Mouse (Mus musculus) retina, embryonic 14.5 days (tissue): Measurements from ENCODE around the gene Borcs5.
A peak's percentile ranks its signal among the peaks of the same experiment; 100 is the strongest.

ENCODE experiments used
- DNase-seq: peaks from one replicate; pipeline ENCODE4 v3.0.0-alpha.2; 2015; ENCODE audit warnings: low spot score

Gene Borcs5

DNA sequence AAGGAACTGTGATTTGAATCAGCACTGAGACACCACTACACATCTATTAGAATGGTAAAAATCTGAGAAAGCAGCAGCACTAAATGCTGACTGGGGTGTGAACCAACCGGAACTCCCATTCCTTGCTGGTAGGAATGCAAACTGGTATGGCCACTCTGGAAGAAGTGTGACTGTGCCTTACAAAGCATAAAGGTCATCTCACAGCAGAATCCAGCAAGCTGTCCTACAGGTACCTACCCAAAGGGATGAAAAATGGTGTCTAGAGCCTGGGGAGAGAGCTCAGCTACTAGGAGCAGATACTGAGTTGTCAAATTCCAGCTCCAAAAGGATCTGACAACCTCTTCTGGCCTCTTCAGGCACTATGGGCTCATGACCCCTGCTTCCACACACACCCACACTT, 12.7 kb upstream of the Borcs5 start:
- no peak for DNase-seq

DNA sequence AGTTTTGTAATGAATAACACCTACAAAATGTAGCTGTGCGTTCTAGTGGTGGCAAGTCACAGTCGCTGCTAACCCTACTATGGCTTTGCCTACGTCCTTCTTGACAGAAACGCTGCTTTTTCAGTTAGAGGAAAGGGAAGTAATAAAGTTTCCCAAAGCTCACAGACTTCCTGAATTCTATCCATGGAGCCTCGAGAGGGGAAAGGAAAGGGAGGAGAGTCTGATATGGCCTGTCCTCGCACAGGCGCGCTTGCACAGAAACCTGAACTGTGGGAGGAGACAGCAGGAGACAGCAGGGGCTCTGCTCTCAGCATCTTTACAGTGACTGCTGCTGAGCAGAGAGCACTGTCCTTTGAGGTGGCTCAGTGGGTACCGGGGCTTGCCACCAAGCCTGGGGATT, 8.9 kb upstream of the Borcs5 start:
- DNase-seq: no peak

DNA sequence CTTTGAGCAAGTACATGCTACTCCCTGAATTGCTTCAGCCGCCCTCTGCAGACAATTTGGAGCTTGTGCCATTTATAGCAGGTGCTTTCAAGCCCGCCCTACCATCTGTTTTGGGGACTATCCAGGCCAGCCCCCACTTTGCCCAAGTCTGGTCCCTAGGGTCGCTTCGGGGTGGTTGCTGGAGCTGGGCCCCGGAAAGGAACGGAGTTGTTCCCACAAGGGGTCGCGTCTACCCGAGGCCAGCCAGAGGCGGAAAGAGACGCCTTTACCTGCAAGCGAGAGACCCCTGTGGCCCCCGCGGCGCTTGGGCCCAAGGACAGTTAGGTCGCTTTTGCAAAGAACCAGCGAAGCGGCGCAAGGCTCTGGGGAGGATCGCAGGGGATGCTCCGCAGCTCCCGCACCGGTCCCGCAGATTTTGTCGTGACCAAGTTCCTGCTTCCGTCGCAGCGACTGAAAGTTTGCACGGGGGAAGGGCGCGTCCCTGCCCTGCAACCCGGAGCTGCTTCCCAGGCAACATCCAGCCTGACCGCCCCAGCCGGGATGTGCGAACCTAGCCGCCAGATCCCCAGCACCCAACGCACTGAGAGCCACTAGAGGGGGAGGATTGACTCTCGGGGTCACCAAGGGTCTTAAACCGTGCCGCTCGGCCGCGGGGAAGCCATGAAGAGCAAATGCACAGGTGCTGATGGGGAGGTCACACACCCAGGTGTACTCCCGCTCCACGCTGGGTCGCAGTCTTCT, 7.2 kb upstream of the Borcs5 start, which contains the start of gene Mansc1:
Gene Mansc1, minus strand, starts transcription at position 542 of the 741 bp plus-strand sequence.
- peak; percentile 60 for DNase-seq

DNA sequence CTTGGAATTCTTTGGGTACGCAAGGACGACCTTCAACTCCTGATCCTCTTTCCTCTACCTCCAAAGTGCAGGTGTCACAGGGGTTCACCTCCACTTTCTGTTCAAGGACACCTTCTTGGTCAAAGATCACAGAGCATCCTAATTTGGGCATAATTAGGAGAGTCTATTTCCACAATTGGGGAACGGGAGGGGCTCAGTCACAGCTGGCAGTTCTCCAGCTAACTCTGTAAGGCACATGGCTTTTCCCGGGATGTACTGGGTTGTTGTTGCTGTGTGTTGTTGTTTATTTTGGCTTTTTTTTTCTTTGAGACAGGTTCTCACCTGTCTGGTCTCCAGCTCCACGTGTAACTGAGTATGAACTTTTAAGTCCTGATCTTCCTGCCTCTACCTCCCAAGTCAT, 6.6 kb upstream of the Borcs5 start:
- DNase-seq: peak; percentile 22

DNA sequence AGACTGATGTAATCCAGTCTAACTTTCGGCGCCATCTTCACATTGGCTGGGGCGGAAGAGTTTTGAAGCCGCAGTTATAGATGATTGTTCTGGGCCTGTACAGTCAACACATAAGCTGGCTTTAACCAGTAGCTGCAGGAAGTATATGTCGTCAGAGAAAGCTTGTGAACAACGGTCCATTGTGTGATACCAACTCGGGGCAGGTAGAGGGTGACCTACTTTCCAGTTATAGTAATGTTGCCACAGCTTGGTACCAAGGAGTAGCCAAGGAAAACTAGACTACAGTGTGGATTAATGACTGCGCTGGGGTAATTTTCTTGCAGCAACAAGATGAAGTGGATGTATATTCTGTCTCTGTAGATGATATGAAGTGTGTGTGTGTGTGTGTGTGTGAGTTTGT, 5.8 kb upstream of the Borcs5 start:
- no peak for DNase-seq

DNA sequence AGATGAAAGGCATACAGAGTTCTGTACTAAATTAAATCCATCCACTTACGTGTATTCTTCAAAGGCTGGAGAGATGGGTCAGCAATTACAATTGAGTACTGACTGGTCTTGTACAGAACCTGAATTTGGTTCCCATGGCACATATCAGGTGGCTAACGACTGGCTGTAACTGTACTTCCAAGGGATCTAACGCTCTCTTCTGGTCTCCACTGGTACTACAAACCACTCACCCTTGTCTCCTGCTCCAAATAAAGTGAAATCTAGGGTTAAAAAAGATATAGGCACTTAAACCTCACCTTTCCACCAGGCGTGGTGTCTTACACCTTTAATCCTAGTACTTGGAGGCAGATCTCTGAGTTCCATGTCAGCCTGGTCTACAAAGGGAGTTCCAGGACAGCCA, 2.8 kb upstream of the Borcs5 start:
- DNase-seq: no peak

DNA sequence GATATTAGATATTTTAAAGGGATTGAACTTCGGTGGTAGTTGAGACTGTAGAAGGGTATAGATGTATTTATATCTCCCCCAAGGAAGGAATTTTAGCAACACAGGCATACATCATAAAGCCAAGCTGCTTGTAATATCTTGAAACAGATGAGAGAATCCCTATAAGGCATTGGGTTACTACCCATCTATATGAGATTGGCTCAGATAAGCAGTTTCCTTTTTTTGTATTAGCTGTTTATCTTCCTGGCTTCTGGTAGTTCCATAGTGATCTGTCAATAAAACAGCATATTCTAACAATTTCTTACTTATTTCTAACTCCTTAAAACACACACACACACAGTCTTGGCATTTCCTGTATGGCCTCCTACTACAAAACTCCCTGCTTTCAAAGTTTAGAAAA, 590 bp downstream of the Borcs5 start:
- no peak for DNase-seq

DNA sequence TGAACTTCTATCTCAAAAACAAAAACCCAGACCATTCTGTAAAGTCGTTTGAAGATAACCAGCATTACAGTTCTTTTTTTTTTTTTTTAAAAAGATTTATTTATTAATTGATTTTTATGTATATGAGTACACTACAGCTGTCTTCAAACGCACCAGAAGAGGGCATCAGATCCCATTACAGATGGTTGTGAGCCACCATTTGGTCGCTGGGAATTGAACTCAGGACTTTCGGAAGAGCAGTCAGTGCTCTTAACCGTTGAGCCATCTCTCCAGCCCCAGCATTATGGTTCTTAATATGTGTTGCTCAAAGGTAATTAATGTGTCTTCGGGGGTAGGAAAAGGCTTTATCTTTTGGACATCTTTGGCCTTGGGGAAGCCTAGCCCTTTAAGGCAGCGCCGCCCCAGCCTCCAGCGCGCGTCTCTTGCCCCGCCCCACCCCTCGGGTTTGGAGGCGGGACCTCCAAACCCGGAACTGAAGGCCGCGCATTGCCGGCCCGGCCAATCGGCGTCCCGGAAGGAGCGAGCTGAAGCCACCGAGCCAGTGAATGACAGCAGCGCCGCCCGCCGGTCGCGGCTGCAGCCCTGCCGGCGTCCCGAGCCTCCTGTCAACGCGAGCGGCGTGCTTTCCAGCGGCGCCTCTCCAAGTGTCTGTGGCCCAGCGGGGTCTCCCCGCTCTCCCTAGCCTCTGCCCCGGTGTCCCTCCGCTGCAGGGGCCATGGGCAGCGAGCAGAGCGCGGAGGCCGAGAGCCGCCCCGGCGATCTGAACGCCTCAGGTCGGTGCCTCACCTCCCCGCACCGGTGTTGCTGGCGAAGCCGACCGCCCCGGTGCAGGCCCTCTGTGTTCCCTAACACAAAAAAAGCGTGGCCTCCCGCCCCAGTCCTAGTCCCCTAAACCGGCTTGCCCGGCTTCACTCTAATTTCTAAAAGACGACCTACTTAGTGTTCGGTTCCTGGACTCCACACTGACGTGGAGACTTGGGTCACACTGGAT, 1.5 kb downstream of the Borcs5 start:
- DNase-seq: peak; percentile 98

DNA sequence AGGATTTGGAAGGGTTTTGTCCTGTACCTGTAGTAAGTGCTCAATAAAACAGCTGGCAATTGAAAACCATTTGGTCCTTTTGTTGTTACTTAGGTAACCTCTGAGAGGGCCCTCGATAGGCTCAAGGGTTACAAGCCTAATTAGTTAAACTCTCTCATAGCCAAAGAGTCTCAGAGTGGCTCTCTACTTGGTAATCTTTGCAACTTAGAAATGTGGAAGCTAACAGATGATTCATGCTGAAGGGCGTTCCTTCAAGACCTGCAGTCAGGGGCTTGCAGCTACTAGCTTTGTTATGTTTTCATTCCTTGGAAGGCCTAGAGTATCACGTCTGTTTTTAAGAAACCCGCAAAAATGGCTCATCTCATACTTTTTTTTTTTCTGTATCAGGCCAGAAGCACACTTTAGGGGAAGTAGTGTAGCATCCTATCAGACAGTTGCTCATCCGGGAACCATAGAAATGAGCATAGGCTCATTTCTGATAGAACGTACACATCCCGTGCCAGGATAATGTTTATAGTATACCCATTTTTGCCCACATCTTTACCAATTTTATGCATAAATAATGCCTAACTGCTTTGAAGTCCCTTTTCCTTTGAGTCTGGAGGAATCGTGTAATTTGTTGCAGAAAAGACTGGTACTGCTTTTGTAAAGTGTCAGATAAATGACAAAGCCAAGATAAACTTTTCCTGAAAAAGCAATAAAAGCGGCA, 2.6 kb downstream of the Borcs5 start:
- no peak for DNase-seq

DNA sequence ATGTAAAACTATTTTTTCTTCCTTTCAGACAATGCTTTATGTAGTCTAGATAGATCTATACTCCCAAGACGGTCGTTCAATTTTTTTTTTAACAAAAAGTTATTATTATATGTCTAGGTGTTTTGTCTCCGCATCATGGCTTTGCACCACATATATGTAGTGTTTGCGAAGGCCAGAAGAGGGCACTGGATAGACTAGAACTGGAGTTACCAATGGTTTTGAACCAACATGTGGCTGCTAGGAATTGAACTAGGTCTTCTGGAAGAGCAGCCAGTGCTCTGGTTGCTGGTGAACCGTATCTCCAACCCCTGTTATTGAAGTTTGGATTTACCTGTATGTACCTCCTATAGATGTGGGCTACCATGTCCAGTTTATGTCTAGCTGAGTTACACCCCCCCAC, 4.0 kb downstream of the Borcs5 start:
- no peak for DNase-seq

DNA sequence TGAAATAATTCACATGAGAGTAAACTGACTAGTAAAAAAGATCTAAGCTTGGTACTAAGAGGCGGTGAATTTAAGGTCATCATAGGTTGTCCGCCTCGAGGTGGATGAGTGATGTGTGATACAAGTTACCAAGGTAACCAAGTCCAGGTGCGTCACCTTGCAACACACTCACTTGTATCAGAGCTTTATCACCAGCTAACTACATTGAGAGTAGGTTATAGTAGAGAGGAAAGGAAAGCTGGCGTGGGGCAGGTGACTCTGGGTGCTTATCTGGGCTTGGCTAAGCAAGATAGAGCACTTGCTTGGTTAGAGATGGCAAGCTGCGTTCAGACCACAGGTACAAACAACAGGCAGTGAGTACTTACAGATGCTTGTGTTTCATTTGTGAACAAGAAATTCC, 7.5 kb downstream of the Borcs5 start:
- no peak for DNase-seq

DNA sequence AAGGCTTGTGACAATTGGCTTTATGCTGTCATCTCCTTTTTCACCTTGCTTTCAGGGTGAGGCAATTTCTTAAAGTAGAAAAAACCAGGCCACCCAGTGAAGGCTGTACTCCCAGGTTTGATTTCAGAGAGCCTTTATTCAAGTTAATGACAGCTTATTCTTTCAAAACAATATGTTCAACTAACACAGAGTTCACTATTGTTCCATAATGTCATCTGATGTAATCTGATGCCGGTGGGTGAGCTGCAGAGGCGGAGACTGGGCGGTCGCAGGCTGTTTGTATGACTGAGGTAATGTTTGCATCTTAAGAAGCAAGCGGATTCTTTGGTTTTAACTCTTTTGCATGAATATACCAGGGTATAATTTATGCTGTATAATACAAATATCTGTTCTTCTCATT, 8.3 kb downstream of the Borcs5 start:
- DNase-seq: peak; percentile 43

DNA sequence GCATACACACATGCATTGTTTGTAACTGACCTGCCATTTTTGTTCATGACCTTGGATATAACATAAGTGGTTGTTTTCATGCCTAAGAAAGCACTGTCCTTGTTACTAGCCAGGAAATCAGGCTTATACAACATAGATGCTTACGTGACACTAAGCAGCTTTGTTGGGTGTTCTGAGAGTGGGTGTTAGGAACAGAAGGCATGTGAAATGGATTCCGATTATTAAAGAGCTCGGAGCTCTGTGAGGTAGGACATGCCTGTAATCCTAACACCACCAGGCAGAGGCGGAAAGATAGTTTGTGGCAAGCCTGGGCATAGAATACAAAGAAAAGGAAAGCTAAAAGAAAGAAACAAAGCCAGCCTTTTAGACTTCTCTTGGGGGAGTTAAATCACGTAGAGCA, 9.0 kb downstream of the Borcs5 start:
- DNase-seq: no peak

DNA sequence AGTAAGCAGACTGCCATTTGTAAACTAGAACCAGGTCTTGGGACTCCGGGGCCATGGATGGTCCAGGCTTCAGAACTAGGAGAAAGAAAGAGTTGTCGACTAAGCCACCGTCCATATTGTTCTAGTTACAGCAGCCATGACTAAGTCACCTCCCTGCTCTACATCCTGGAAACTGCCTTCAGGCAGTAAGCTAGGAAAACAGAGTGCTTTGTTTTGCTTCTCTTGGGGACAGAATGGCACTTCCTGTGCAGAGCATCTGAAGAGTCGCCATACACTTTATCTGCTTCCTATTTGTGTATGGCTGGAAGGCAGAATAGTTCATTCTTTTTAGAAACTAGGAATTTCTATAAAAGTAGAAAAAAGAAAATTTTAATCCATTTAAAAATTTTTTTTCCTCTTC, 17.2 kb downstream of the Borcs5 start:
- DNase-seq: no peak

DNA sequence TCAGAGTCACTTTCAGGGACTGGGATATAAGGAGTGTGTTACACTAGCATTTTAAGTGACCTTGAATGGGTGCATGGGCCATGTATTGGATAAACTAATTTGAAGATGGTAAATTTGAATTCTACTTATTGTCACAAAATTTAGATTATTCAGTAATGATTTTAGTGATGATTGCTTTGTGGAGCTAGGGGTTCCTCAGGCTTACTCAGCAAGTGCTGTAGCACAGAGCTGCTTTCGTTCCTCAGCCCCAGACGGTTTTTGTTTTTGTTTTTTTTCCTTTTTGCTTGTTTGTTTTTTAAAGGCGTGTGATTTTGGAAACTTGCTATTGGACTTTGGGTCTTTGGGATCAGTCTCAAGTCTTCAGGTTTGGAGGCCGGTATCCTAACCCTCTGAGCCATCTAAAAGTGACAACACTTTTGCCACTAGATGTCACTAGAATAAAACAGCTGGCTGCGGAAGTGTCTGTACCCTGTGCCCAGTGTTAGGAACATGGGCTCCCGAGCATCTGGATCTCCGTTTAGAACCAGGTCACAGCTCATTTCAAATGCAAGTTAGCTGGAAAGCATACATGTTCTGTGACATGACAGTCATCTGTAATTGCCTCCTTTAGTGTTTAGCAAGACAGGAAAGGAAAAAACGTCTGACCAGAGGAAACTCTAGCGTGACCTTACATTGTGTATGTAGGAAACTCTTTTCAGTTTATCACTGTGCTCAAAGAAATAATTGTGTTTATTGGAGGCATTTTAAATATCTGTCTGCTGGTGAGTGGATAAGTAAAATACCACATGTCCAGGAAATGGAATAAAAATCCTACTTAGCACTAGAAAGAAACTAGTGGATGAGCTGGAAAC, 20.0 kb downstream of the Borcs5 start:
- peak; percentile 87 for DNase-seq

DNA sequence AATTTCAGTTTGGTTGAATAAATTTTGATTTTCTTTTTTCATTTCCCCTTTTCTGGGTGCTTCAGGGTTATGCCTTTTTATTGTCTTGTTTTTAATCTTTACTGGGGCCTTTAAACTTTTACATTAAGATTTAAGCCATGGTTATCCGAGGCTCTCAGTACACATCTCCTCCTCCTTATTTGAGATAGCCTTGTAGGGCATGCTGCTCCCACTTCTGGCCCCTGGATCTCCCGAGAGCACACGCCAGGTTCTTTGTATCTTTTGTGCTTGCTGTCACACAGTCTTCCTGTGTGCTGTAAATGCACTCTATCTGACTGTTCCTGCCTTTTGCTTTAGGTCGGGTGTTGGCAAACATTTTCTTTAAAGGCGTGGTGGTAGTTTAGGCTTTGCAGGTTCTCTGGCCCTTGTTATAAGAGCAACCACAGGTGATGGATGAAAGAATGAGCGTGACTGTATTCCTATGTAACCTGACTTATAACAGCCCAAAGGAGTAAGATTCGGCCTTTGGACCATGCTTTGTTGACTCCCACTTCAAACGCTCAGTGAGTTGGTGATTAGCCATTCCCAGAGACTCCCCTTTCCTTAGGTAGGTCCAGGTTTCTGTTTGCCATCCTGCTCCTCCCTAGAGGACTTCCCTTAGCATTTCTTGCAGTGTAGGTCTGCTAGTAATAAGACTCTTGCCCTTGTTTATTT, 21.6 kb downstream of the Borcs5 start:
- DNase-seq: no peak

DNA sequence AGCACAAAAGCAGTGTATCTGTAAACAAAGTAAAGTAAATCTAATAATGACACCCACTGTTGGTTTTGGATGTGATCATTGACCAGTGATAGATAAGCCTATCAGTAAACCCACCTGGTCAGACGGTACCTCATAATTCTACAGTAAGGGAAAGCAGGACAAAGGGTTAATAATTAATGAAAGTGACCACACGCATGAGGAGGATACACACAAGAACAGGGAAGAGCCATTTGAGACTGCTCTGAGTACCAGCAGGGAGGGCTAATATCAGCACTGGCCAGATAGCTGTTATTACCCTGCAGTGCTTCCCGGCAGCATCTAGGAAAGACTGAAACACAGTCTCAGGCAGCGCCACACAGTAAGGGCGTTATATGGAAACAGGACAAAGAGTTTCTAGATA, 25.3 kb downstream of the Borcs5 start:
- DNase-seq: no peak

DNA sequence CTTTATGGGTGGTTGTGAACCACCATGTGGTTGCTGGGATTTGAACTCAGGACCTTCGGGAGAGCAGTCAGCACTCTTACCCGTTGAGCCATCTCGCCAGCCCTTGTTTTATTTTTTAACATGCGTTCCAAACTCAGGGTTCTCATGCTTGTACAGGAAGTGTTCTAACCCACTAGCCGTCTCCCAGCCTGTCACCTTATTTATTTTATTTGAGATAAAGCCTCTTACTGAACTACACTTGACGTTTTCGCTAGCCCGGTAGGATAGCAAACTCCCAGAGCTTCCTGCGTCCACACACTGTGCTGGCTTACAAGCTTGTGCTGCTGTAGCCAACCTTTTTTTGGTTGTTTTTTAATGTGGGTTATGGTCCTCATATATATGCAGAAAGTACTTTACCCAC, 26.5 kb downstream of the Borcs5 start:
- no peak for DNase-seq

DNA sequence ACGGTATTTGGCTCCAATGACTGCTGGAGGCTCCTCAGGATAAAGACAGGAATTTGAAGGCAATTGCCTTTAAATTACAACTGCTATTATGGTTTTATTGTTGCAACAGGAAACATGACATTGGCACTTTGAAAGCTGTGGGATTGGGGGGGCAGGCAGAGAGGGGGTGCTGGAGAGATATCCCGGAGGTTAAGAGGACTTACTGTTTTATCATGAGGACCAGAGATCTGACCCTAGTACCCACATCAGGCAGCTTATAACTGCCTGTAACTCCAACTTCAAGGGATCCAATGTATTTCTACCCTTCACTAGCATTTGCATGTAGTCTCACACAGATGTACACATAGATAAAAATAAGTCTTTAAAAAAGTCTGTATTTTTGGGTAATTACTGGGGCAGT, 29.2 kb downstream of the Borcs5 start:
- no peak for DNase-seq

DNA sequence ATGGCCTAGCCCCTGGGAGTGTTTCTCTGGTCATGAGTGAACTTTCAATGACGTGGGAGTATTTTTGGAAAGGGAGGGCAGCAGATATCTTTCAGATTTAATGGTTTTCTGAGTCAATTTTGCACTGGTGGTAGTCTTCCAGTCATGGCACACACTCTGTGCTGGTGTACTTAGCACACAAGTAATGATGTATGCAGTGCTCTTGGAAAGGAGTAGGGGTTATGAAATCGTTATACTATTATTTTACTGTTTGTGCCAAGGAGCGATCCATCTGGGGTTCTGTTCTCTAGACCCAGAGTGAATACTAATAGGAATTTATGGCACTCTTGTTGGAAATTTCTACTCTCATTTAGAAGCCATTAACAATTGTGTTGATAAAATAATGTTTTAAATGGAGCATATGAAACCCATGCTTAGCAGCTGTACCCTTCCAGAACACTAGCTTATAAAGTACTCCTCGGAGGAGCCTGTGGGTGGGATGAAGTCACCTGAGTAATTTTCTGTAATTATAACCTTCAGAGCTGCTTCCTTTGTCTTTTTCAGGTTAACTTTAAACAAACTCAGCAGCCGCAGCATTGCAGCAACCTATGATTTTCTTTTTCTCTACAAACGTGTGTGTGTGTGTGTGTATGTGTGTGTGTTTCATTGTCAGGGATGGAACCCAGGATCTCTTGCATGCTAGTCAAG, 30.0 kb downstream of the Borcs5 start:
- no peak for DNase-seq
